Mouse (Mus musculus): ENCODE results near the gene Efcab2.

DNA sequence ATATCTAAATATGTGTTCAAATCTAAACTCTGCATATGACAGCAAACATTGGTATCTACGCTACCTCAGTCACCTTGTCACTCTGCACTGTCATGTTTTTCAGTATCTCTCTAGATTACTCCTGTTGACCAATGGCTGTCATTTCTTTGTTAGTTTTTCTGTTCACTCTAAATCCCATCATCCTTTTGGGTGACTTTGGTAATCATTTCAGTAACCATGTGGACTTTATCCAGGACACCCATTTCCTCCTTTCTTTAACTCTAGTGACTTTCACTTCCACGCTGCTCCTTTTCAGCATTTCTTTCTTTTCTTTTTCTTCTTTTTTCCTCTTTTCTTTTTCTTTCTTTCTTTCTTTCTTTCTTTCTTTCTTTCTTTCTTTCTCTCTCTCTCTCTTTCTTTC lies 13.7 kb downstream of the Efcab2 start:
- no peak for TF ChIP-seq CTCF (IDR thresholded peaks at IDR 0.05; ENCODE audit: control insufficient read depth, insufficient read depth, low read length)
- TF ChIP-seq POLR2A (IDR thresholded peaks at IDR 0.05; ENCODE audit: borderline replicate concordance, control insufficient read depth, low read depth, low read length), result no peak
